Comparison of ENCODE assay signal across 9 mouse cellular contexts in the genomic region with DNA sequence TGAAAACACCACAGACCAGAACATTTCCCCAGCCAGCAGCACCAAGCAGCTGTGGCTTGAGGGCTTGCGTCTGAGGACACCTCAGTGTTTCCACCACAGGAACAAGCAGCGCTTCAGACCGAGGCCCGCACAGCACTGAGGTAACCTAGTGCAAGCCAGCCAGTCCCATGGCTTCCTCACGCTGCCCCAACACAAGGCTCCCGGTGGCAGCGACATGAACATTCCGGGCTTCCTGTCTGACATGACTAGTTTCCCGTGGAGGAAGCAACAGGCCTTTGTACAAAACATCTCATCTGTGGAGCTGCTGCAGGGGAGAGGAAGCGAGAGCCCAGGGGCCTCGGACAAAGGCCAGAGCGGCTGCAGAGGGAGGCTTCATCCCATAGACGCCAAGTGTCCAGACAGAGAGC. TPM values are rescaled to one million over a fixed set of nuclear protein-coding genes. Genes with fewer than 3 reads are reported as not detected.
DNase-seq lines count a peak whose midpoint lies in the region; ATAC-seq lines count a peak whose summit lies in the region.
"Had no signal": no experiment of that assay in that cellular context is flagged by ENCODE, and none has a peak within 500 bp of the region (broad histone marks: within the 10 kb centered on the region; RNA-seq: fewer than 3 reads in every experiment).

No protein-coding gene starts in this region.

- 0 out of 2 replicates have a peak overlapping the region, but pooled peaks have one; percentile 0 for H3K4me2 ChIP-seq in forebrain, embryonic 14.5 days (ENCODE audit: low read length)
- no peak overlapping the region for H3K4me2 ChIP-seq in hindbrain, embryonic 15.5 days
- no peak overlapping the region for H3K4me2 ChIP-seq in liver, embryonic 13.5 days

- WGBS in forebrain, embryonic 14.5 days = 18% methylated on average over 13 of the region's 13 CpGs
- 23% methylated on average over 13 of the region's 13 CpGs for WGBS in hindbrain, embryonic 15.5 days
- 36% methylated on average over 13 of the region's 13 CpGs for WGBS in liver, embryonic 13.5 days (ENCODE audit: insufficient replicate concordance)

- peak; percentile 84 for DNase-seq in Muller cell, postnatal 12 days (ENCODE audit: inconsistent ontology term)
- no peak for DNase-seq in forebrain, embryonic 14.5 days (ENCODE audit: low spot score)
- DNase-seq in liver, embryonic 13.5 days = no peak
- DNase-seq in neural tube, embryonic 10.5 days (ENCODE audit: extremely low spot score, low spot score) = peak; percentile 43
- no peak for DNase-seq in cerebellum, postnatal 25 days
- no peak for DNase-seq in right cerebral cortex, postnatal 14 days
- no peak for DNase-seq in cerebellum, adult 9-11 months

- no peak for ATAC-seq in forebrain, embryonic 14.5 days
- no peak for ATAC-seq in hindbrain, embryonic 15.5 days (ENCODE audit: low FRiP score, low read depth)
- no peak for ATAC-seq in liver, embryonic 13.5 days (ENCODE audit: low read depth)

- no peaks in the 10 kb centered on the region for H3K27me3 ChIP-seq in forebrain, embryonic 14.5 days (replicated peaks; ENCODE audit: control insufficient read depth, insufficient read depth, low read length)
- peaks cover 13% of the 10 kb centered on the region; the same call in 1 of the 2 replicates for H3K27me3 ChIP-seq in hindbrain, embryonic 15.5 days
- peaks cover 11% of the 10 kb centered on the region for H3K27me3 ChIP-seq in liver, embryonic 13.5 days

- H3K9me3 ChIP-seq in forebrain, embryonic 14.5 days (replicated peaks; ENCODE audit: control insufficient read depth, low read length) = no peaks in the 10 kb centered on the region
- no peaks in the 10 kb centered on the region for H3K9me3 ChIP-seq in hindbrain, embryonic 15.5 days
- no peaks in the 10 kb centered on the region for H3K9me3 ChIP-seq in liver, embryonic 13.5 days (replicated peaks)

- peaks cover 20% of the 10 kb centered on the region for H3K4me1 ChIP-seq in forebrain, embryonic 14.5 days (ENCODE audit: control insufficient read depth, insufficient read depth, low read length)
- H3K4me1 ChIP-seq in hindbrain, embryonic 15.5 days (replicated peaks) = peaks cover 18% of the 10 kb centered on the region
- H3K4me1 ChIP-seq in liver, embryonic 13.5 days (replicated peaks) = peaks cover 38% of the 10 kb centered on the region

- no peak overlapping the region for H3K4me3 ChIP-seq in forebrain, embryonic 14.5 days (ENCODE audit: low read depth, low read length)
- H3K4me3 ChIP-seq in hindbrain, embryonic 15.5 days = no peak overlapping the region
- H3K4me3 ChIP-seq in liver, embryonic 13.5 days (replicated peaks) = no peak overlapping the region

- no peaks in the 10 kb centered on the region for H3K36me3 ChIP-seq in forebrain, embryonic 14.5 days (ENCODE audit: control insufficient read depth, insufficient read depth, low read length)
- no peaks in the 10 kb centered on the region for H3K36me3 ChIP-seq in hindbrain, embryonic 15.5 days
- no peaks in the 10 kb centered on the region for H3K36me3 ChIP-seq in liver, embryonic 13.5 days
- H3K36me3 ChIP-seq: G1E had no signal

- peak overlapping the region; percentile 91 for H3K27ac ChIP-seq in forebrain, embryonic 14.5 days (ENCODE audit: low read depth, low read length)
- peak overlapping the region; percentile 75 for H3K27ac ChIP-seq in hindbrain, embryonic 15.5 days (replicated peaks)
- peak overlapping the region; percentile 56 for H3K27ac ChIP-seq in liver, embryonic 13.5 days

- peak overlapping the region; percentile 33; the same call in 1 of the 2 replicates for H3K9ac ChIP-seq in forebrain, embryonic 14.5 days (ENCODE audit: low read length)
- H3K9ac ChIP-seq in hindbrain, embryonic 15.5 days = no peak overlapping the region
- no peak overlapping the region for H3K9ac ChIP-seq in liver, embryonic 13.5 days

RNA-seq across cellular contexts. Expression of a gene that starts 51.3 kb away (rescaled TPM):
- polyA plus RNA-seq in forebrain, embryonic 14.5 days (2014; fragmentation: Nextera tagmentation; extraction: Ambion mirVana) = 0.48 and 0.70 TPM in 2 replicates
- polyA plus RNA-seq in hindbrain, embryonic 15.5 days (2015; fragmentation: Nextera tagmentation; extraction: Ambion mirVana) = 1.1 and 1.6 TPM in 2 replicates
- not detected in 2 replicates for polyA plus RNA-seq in liver, embryonic 13.5 days (2015; fragmentation: Nextera tagmentation; extraction: Ambion mirVana)
- polyA plus RNA-seq: G1E had no signal

Comparison
In these comparisons a context has a peak if more than half of its experiments do, and no peak if none do; other contexts are left out.
1. DNase-seq: peak in Muller cell, postnatal 12 days (single experiment) and neural tube, embryonic 10.5 days (single experiment); none in forebrain, embryonic 14.5 days (single experiment), liver, embryonic 13.5 days (single experiment), cerebellum, postnatal 25 days (0 of 2), right cerebral cortex, postnatal 14 days (single experiment) and cerebellum, adult 9-11 months (single experiment).
2. Peak in every context shown above with its lines, with median percentiles within 50 percentile points of each other: H3K27ac ChIP-seq.